Mouse (Mus musculus): ENCODE results near the gene Dusp10.

DNA sequence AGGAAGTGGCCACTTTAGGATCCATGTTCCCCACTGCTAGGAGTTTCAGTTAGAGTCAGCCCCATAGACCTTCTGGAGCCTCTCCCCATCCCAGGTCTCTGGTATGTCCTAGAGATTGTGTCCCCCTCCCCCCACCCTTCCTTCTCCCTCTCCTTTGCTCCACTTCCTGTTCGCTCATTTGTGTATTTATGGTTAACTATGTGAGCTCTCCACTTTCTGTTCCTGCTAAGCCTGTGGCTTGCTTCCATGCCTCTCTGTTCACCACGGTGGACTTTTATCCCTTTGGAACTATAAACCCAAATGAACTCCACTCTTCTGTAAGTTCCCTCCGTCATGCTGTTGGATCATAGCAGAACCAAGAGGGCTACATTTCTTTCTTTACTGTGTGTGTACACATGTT lies 13.9 kb downstream of the Dusp10 start:
- no peak for TF ChIP-seq CTCF (IDR thresholded peaks at IDR 0.05; ENCODE audit: low read depth, low read length)
- no peak for TF ChIP-seq POLR2A (IDR thresholded peaks at IDR 0.05; ENCODE audit: extremely low read depth, insufficient read depth, low read length)
